Mouse (Mus musculus) spleen, adult 2 months (tissue): ENCODE measurements around the gene Fignl1. TPM values are rescaled to one million over a fixed set of nuclear protein-coding genes. Genes with fewer than 3 reads are reported as not detected.

ENCODE experiments used
- DNase-seq, 2 experiments: peaks; one replicate each; pipeline versions ENCODE4 v3.0.0 to v3.0.0-alpha.2; 2012 to 2021; ENCODE audit warnings: low spot score in 2 of 2, low read depth in 1 of 2
- H3K27ac ChIP-seq: fragments of 200-500 bp; 2 replicates; pipeline ENCODE4 v1.5.1; 2012; ENCODE audit warnings: low read length, inconsistent platforms; ENCODE audit not compliant: insufficient read depth
- H3K27me3 ChIP-seq: fragments of 200-500 bp; 2 replicates; pipeline ENCODE4 v1.6.1; 2012; ENCODE audit warnings: mild to moderate bottlenecking, moderate library complexity, low read length, inconsistent platforms; ENCODE audit not compliant: control insufficient read depth, insufficient read depth
- H3K36me3 ChIP-seq: fragments of 200-500 bp; 2 replicates; pipeline ENCODE4 v1.6.1; 2012; ENCODE audit warnings: mild to moderate bottlenecking, low read length, inconsistent platforms; ENCODE audit not compliant: control insufficient read depth, insufficient read depth
- H3K4me1 ChIP-seq: fragments of 200-500 bp; 2 replicates; pipeline ENCODE4 v1.6.1; 2011; ENCODE audit warnings: inconsistent platforms; ENCODE audit not compliant: control insufficient read depth, insufficient read depth, insufficient read length
- H3K4me3 ChIP-seq: fragments of 200-500 bp; 2 replicates; pipeline ENCODE4 v1.5.1; 2011; ENCODE audit warnings: mild to moderate bottlenecking, inconsistent platforms; ENCODE audit not compliant: insufficient read depth, insufficient read length; ENCODE audit errors: extremely low read depth
- CTCF ChIP-seq: fragments of 200-500 bp; IDR thresholded peaks from 2 replicates; pipeline ENCODE4 v1.5.1; 2011; ENCODE audit warnings: mild to moderate bottlenecking, inconsistent platforms; ENCODE audit not compliant: insufficient read depth, insufficient read length, insufficient replicate concordance; ENCODE audit errors: extremely low read depth
- POLR2A ChIP-seq: fragments of 200-500 bp; IDR thresholded peaks from 2 replicates; pipeline ENCODE4 v1.6.1; 2011; ENCODE audit warnings: low read depth, low read length, inconsistent platforms
- whole genome bisulfite sequencing: fragments of 180-500 bp; shearing (Covaris S2); methylation state at CpG from one replicate; pipeline ENCODE4 v1.1.7; 2018; 5-methylcytosine and 5-hydroxymethylcytosine counted together
- polyA plus RNA-seq: library from polyadenylated mRNA; depleted of rRNA; stranded (reverse); fragments of >200 nt; gene quantifications from 2 replicates; pipeline ENCODE4 v1.2.3, GENCODE M21; 2012

The Fignl1 gene
- polyA plus RNA-seq, 1 experiment: 4.0 TPM

DNA sequence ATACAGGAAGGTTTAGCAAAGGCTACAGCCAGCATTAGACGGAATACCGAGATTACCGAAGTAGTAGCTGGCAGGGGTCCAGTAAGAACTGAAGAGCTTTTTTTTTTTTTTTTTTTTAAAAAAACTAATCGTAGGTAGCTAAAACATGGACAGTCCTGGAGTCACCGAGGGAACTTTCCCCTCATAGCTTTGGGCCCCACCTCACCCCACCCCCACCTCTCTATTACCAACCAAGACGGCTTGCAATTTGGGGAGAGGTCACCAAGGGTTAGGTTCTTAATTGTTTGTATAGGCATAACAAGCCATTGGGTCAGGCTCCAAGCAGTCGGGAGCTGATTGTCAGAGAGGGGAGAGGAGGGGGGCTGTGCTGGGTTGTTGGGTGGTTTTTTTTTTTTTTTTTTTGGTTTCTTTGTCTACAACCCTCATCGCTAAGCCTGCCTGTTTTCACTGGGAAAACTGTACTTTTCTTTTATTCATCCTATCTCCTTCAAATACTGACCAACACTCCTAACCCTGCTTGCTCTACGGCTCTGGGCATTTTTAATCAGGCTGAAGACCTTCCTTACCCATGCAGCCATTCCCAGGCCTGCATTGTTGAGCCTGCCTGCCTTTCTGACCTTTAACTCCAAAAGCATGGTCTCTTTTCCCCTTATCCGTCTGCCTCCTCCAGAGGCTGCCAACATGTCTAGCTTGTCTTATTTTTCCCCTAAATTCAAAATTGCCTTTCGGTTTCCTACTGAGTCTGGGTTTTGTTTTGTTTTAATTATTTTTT, 828 bp upstream of the Fignl1 start:
- WGBS: 24% methylated on average over 11 of the region's 11 CpGs
- no peak for DNase-seq

DNA sequence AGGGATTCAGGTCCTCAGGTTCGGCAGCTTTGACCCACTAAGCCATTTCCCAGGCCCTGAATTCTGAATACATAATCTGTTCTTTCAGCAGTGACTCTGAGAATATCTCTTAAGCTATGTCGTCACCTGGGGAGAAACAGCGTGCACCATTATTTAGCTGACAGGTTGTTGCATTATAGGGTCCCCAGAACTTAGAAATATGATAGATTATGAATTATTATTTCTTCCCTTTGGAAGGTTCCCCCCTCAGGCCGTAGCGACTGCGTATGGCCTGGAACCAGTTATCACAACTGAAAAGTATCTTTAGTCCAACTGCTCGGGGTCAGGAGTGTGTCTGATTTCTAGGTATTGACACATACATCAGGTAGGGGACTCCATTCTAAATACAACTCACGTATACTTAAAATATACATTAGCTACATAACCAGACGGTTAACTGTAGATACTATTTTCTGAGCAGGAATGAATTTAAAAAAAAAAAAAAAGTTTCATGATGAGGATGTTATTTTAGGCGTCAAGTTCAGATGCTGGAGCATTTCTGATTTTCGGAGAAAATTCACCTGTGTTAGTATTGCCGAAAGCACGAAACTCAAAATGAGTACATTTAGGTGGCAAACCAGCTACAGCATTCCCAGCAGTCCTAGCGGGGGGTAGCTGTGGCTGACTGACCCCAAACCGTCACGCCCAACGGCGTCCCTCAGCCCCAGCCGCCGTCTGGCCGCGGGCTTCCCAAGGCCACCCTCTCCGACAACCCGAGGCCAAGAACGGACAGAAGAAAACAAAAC, 535 bp downstream of the Fignl1 start:
- TF ChIP-seq POLR2A (no peak), CTCF (no peak)
- H3K27me3 ChIP-seq: no peaks in the 10 kb centered on the region
- H3K4me1 ChIP-seq: peaks cover 4% of the 10 kb centered on the region; the same call in 1 of the 2 replicates
- H3K4me3 ChIP-seq: peak overlapping the region; percentile 76
- no peak for DNase-seq
- peaks cover 1% of the 10 kb centered on the region; the same call in 1 of the 2 replicates for H3K36me3 ChIP-seq
- WGBS: 4% methylated on average over 25 of the region's 25 CpGs
- peak overlapping the region; percentile 34 for H3K27ac ChIP-seq

More for the DNA sequence above, 828 bp upstream of the Fignl1 start:
- Histone ChIP-seq H3K36me3 (peaks cover 1% of the 10 kb centered on the region; the same call in 1 of the 2 replicates), H3K27me3 (no peaks in the 10 kb centered on the region), H3K27ac (peak overlapping the region; percentile 90), H3K4me1 (peaks cover 4% of the 10 kb centered on the region; the same call in 1 of the 2 replicates), H3K4me3 (peak overlapping the region; percentile 90)
- TF ChIP-seq CTCF (no peak), POLR2A (no peak)

DNA sequence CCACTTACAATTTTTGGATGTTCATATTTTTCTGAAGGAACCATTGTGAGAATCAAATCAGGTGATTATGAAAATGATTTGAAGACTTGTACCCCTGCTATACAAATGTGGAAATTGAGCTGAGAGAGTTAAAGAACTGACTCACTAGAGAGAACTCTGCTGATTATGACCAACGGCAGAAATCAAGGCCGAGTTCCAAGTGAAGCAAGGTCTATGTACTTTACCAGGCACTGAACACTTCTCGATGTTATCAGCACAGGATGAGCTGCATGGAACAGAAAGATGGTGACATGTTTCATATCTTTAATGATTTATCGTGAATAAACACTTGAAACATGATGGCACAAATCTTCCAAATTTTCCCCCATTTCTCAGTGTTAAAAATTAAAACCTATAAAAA, 2.8 kb downstream of the Fignl1 start:
- Histone ChIP-seq H3K4me3 (no peak overlapping the region), H3K27ac (no peak overlapping the region), H3K27me3 (no peaks in the 10 kb centered on the region), H3K4me1 (peaks cover 2% of the 10 kb centered on the region; the same call in 1 of the 2 replicates), H3K36me3 (peaks cover 4% of the 10 kb centered on the region)
- TF ChIP-seq POLR2A: no peak
- no peak for DNase-seq
- WGBS: 92% methylated on average over 4 of the region's 4 CpGs

DNA sequence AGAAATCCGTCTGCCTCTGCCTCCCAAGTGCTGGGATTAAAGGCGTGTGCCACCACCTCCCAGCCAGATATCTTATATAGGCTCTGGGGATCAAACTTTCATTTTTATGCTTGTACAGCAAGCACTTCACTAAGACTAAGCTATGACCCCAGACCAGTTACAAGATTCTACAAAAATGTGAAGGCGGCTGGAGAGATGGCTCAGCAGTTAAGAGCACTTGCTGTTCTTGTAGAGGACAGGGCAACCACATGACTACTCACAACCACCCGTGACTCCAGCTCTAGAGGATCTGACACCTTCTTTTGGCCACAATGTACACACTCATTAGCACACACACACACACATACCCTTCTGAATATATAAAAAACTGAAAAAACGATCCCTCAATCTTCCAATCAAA, 4.3 kb downstream of the Fignl1 start:
- no peak for TF ChIP-seq CTCF
- no peak for TF ChIP-seq POLR2A
- H3K4me1 ChIP-seq: peaks cover under 1% of the 10 kb centered on the region; the same call in 1 of the 2 replicates
- no peak overlapping the region for H3K27ac ChIP-seq
- H3K36me3 ChIP-seq: peaks cover 4% of the 10 kb centered on the region
- H3K4me3 ChIP-seq: no peak overlapping the region
- no peak for DNase-seq
- 88% methylated on average over 5 of the region's 5 CpGs for WGBS
- H3K27me3 ChIP-seq: no peaks in the 10 kb centered on the region

DNA sequence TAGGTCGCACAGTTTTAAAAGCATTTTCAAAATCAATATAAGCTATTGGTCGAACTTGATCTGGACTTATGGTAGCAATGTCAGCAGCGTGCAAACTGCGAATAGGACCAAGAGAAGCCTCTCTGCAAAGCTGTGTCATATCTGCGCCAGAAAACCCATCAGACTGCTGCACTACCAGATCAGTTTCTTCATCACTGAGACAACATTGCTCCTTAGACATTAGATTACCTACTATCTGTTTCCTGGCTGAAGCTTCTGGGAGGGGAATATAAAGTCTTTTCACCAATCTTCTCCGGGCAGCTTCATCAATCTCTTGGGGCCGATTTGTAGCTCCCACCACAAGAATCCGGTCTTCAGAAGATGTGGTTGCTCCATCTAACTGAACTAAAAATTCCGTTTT, 7.7 kb downstream of the Fignl1 start:
- Histone ChIP-seq H3K4me1 (no peaks in the 10 kb centered on the region), H3K27me3 (no peaks in the 10 kb centered on the region), H3K27ac (no peak overlapping the region), H3K4me3 (no peak overlapping the region), H3K36me3 (peaks cover 4% of the 10 kb centered on the region)
- WGBS: 89% methylated on average over 9 of the region's 9 CpGs
- DNase-seq: no peak
- TF ChIP-seq CTCF (no peak), POLR2A (no peak)

DNA sequence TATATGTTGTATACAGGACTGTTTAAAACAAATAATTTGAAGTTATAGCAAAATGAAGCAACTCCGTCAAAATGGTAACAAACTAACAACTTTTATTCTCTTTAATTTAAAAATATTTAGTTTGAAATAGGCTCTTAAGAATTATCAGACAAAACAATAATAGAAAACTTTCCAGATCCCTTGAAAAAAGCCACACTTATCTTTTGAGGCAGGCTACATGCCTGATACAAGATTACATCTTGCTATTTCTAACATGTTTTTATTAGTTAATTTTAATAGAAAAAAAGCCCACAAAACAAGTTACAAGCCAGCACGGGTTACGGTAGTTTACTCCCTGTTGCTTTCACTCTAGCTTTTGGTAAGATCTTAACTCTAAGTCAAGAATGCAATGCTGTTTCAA, 8.5 kb downstream of the Fignl1 start:
- Histone ChIP-seq H3K27me3 (no peaks in the 10 kb centered on the region), H3K4me1 (no peaks in the 10 kb centered on the region), H3K36me3 (peaks cover 3% of the 10 kb centered on the region), H3K27ac (no peak overlapping the region), H3K4me3 (no peak overlapping the region)
- DNase-seq: no peak
- no peak for TF ChIP-seq CTCF
- no peak for TF ChIP-seq POLR2A
- 87% methylated on average over 3 of the region's 3 CpGs for WGBS
